Mouse (Mus musculus): Measurements from ENCODE around the gene Bcar1. TPM values are rescaled to one million over a fixed set of nuclear protein-coding genes. Genes with fewer than 3 reads are reported as not detected.

Bcar1 gene
- polyA plus RNA-seq, 1 experiment: not detected

GRCm38 (mm10) chr8:111745086-111745485, 1.5 kb upstream of the Bcar1 start:
- 77% methylated on average over 5 of the region's 5 CpGs for WGBS
- TF ChIP-seq CTCF (IDR thresholded peaks at IDR 0.05; ENCODE audit: insufficient read depth, low read depth, low read length) (no peak), POLR2A (IDR thresholded peaks at IDR 0.05; ENCODE audit: insufficient read depth, low read depth, low read length) (no peak)
- Histone ChIP-seq H3K4me1 (ENCODE audit: control insufficient read depth, insufficient read depth, low read length) (peaks cover 46% of the 10 kb centered on the region), H3K27ac (ENCODE audit: insufficient read depth, low read depth, low read length) (no peak overlapping the region), H3K4me3 (ENCODE audit: insufficient read depth, low read depth, low read length) (no peak overlapping the region)

- WGBS: under 1% methylated on average over 43 of the region's 44 CpGs
- H3K4me3 ChIP-seq (ENCODE audit: insufficient read depth, low read depth, low read length): peak overlapping the region; percentile 59
- H3K4me1 ChIP-seq (ENCODE audit: control insufficient read depth, insufficient read depth, low read length): peaks cover 54% of the 10 kb centered on the region
- TF ChIP-seq POLR2A (IDR thresholded peaks at IDR 0.05; ENCODE audit: insufficient read depth, low read depth, low read length) (no peak), CTCF (IDR thresholded peaks at IDR 0.05; ENCODE audit: insufficient read depth, low read depth, low read length) (no peak)
- no peak overlapping the region for H3K27ac ChIP-seq (ENCODE audit: insufficient read depth, low read depth, low read length)
These were observed 363 bp downstream of the Bcar1 start for GRCm38 (mm10) chr8:111743101-111743791.

GRCm38 (mm10) chr8:111742261-111743037, 1.2 kb downstream of the Bcar1 start:
- peaks cover 54% of the 10 kb centered on the region for H3K4me1 ChIP-seq (ENCODE audit: control insufficient read depth, insufficient read depth, low read length)
- TF ChIP-seq POLR2A (IDR thresholded peaks at IDR 0.05; ENCODE audit: insufficient read depth, low read depth, low read length) (no peak), CTCF (IDR thresholded peaks at IDR 0.05; ENCODE audit: insufficient read depth, low read depth, low read length) (no peak)
- no peak overlapping the region for H3K27ac ChIP-seq (ENCODE audit: insufficient read depth, low read depth, low read length)
- peak overlapping the region; percentile 59 for H3K4me3 ChIP-seq (ENCODE audit: insufficient read depth, low read depth, low read length)
- 5% methylated on average over 11 of the region's 11 CpGs for WGBS

GRCm38 (mm10) chr8:111741556-111741955, 2.1 kb downstream of the Bcar1 start:
- Histone ChIP-seq H3K4me1 (ENCODE audit: control insufficient read depth, insufficient read depth, low read length) (peaks cover 59% of the 10 kb centered on the region), H3K4me3 (ENCODE audit: insufficient read depth, low read depth, low read length) (no peak overlapping the region), H3K27ac (ENCODE audit: insufficient read depth, low read depth, low read length) (no peak overlapping the region)
- TF ChIP-seq CTCF (IDR thresholded peaks at IDR 0.05; ENCODE audit: insufficient read depth, low read depth, low read length) (no peak), POLR2A (IDR thresholded peaks at IDR 0.05; ENCODE audit: insufficient read depth, low read depth, low read length) (no peak)
- 36% methylated on average over 6 of the region's 6 CpGs for whole genome bisulfite sequencing

- Histone ChIP-seq H3K4me1 (ENCODE audit: control insufficient read depth, insufficient read depth, low read length) (peaks cover 61% of the 10 kb centered on the region), H3K27ac (ENCODE audit: insufficient read depth, low read depth, low read length) (no peak overlapping the region), H3K4me3 (ENCODE audit: insufficient read depth, low read depth, low read length) (no peak overlapping the region)
- TF ChIP-seq CTCF (IDR thresholded peaks at IDR 0.05; ENCODE audit: insufficient read depth, low read depth, low read length): no peak
- no peak for TF ChIP-seq POLR2A (IDR thresholded peaks at IDR 0.05; ENCODE audit: insufficient read depth, low read depth, low read length)
- 84% methylated on average over 8 of the region's 8 CpGs for WGBS
These were observed 2.6 kb downstream of the Bcar1 start for GRCm38 (mm10) chr8:111740994-111741393.

GRCm38 (mm10) chr8:111740301-111740711, 3.3 kb downstream of the Bcar1 start:
- H3K4me1 ChIP-seq (ENCODE audit: control insufficient read depth, insufficient read depth, low read length): peaks cover 59% of the 10 kb centered on the region
- WGBS: 81% methylated on average over 7 of the region's 7 CpGs
- H3K27ac ChIP-seq (ENCODE audit: insufficient read depth, low read depth, low read length): no peak overlapping the region
- TF ChIP-seq POLR2A (IDR thresholded peaks at IDR 0.05; ENCODE audit: insufficient read depth, low read depth, low read length) (no peak), CTCF (IDR thresholded peaks at IDR 0.05; ENCODE audit: insufficient read depth, low read depth, low read length) (no peak)
- H3K4me3 ChIP-seq (ENCODE audit: insufficient read depth, low read depth, low read length): no peak overlapping the region

- H3K4me1 ChIP-seq (ENCODE audit: control insufficient read depth, insufficient read depth, low read length): peaks cover 59% of the 10 kb centered on the region
- TF ChIP-seq CTCF (IDR thresholded peaks at IDR 0.05; ENCODE audit: insufficient read depth, low read depth, low read length): no peak
- no peak for TF ChIP-seq POLR2A (IDR thresholded peaks at IDR 0.05; ENCODE audit: insufficient read depth, low read depth, low read length)
- H3K4me3 ChIP-seq (ENCODE audit: insufficient read depth, low read depth, low read length): no peak overlapping the region
- H3K27ac ChIP-seq (ENCODE audit: insufficient read depth, low read depth, low read length): no peak overlapping the region
- WGBS: 80% methylated on average over 7 of the region's 7 CpGs
These were observed 4.0 kb downstream of the Bcar1 start for GRCm38 (mm10) chr8:111739604-111740003.

GRCm38 (mm10) chr8:111738867-111739266, 4.7 kb downstream of the Bcar1 start:
- no peak for TF ChIP-seq CTCF (IDR thresholded peaks at IDR 0.05; ENCODE audit: insufficient read depth, low read depth, low read length)
- no peak for TF ChIP-seq POLR2A (IDR thresholded peaks at IDR 0.05; ENCODE audit: insufficient read depth, low read depth, low read length)
- Histone ChIP-seq H3K27ac (ENCODE audit: insufficient read depth, low read depth, low read length) (no peak overlapping the region), H3K4me3 (ENCODE audit: insufficient read depth, low read depth, low read length) (no peak overlapping the region), H3K4me1 (ENCODE audit: control insufficient read depth, insufficient read depth, low read length) (peaks cover 54% of the 10 kb centered on the region)
- 82% methylated on average over 6 of the region's 6 CpGs for WGBS

GRCm38 (mm10) chr8:111736321-111736720, 7.3 kb downstream of the Bcar1 start:
- peaks cover 39% of the 10 kb centered on the region for H3K4me1 ChIP-seq (ENCODE audit: control insufficient read depth, insufficient read depth, low read length)
- no peak overlapping the region for H3K27ac ChIP-seq (ENCODE audit: insufficient read depth, low read depth, low read length)
- WGBS: 51% methylated on average over 7 of the region's 7 CpGs
- TF ChIP-seq POLR2A (IDR thresholded peaks at IDR 0.05; ENCODE audit: insufficient read depth, low read depth, low read length) (no peak), CTCF (IDR thresholded peaks at IDR 0.05; ENCODE audit: insufficient read depth, low read depth, low read length) (no peak)
- no peak overlapping the region for H3K4me3 ChIP-seq (ENCODE audit: insufficient read depth, low read depth, low read length)

Data from olfactory bulb, adult 2 months (tissue).